Mouse (Mus musculus): Measurements from ENCODE around the gene Myom1. TPM values are rescaled to one million over a fixed set of nuclear protein-coding genes. Genes with fewer than 3 reads are reported as not detected.
A peak's percentile ranks its signal among the peaks of the same experiment; 100 is the strongest.
"Not testable (repeated sequence)": the region's sequence is repeated elsewhere in the genome, so short reads cannot be mapped to it uniquely, and the experiment has no call there.

The Myom1 gene
- 1 to 10 TPM; 4.6 to 5.5 TPM for total RNA-seq (2021)
- long read RNA-seq, experiment 1, partial matches to known transcripts: 2 of 3 reads
- long read RNA-seq, experiment 1, other reads (novel, unspliced or antisense): 1 of 3 reads
- long read RNA-seq, experiment 2, partial matches to known transcripts: 3 of 3 reads
- long read RNA-seq, experiment 2, other reads (novel, unspliced or antisense): 0 of 3 reads

DNA sequence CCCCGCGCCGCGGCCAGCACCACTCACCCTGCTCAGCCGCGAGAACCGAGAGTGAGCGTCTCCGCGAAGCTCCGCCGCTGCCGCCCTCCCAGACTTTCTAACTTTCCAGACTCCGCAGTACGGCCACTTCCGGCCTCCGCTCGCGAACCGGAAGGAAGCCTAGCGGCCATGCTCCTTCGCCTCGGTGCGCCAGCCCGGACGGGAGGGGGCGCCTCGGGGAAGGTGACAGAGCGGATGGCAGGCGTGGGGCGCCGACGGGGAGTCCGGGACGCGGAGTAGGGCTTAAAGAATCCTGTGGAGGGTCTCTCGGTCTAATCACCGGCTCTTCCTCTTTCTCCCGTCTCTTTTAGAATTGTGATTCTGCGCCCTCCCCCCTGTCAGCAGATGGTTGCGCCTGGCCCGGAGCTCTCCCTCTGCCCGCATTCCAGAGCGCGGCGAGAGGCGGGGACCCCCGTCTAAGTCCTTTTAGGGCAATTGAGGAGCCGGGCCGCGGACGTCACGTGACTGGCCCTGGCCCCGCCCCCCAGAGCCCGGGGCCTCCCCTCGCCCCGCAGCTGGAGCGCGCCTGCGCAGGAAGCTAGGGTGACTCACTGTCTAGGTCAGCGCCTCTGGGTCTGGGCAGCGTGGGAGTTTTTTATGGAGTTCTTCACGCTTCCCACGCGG, at the start of gene Myom1:
Myom1 (plus strand) TSS at position 553 of the 663 bp plus-strand sequence.
- DNase-seq (ENCODE audit: low spot score in 2 of 2): peak; percentile 96 to 97

DNA sequence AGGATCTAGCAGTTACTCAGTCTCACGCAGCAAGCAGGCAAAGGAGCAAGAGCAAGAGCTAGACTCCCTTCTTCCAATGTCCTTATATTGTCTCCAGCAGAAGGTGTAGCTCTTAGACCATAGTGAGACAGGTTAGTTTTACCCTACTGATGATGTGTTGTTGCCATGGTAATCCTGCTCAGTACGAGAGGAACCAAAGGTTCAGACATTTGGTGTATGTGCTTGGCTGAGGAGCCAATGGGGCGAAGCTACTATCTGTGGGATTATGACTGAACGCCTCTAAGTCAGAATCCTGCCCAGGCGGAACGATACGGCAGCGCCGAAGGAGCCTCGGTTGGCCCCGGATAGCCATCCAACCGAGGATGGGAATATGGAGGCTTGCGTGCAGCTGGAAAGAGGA, 38.9 kb upstream of the Myom1 start:
- intact Hi-C loops (cut with DNase I): loop anchor here (10.0 kb wide), 1 partner anchor 539 kb away; no protein-coding TSS in a partner anchor

More for the DNA sequence above, at the start of gene Myom1:
- intact Hi-C loops (cut with DNase I): loop anchor here (10.0 kb wide), 1 partner anchor 183 kb away; the partner anchor contains the start of gene Lpin2

DNA sequence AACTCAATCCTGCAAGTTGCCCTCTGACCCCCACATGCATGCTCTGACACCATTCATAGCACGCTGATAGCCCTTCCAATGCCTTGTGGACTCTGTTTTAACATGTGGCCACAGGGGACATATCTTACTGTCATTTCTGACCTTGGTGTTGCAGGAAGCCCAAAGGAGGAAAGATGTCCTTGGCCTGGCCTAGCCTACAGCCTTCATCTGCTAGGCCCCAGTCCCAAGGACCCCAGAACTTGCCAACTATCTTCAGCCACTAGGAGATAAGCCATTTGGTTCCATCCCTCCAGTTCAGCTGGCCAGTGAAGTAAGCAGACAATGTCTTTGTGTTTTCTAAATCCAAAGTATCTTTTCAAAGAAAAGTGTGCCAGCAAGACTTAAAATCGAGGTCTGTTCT, 37.2 kb upstream of the Myom1 start:
- intact Hi-C loops (cut with DNase I): loop anchor here (5.0 to 10.0 kb wide), 3 partner anchors 113 to 540 kb away; partner anchors contain the start of gene Tgif1
- DNase-seq (ENCODE audit: low spot score in 2 of 2): no peak

More for the DNA sequence above, 38.9 kb upstream of the Myom1 start:
- DNase-seq (ENCODE audit: low spot score in 2 of 2): peak; percentile 97 to 98

- no peak for DNase-seq (ENCODE audit: low spot score in 2 of 2)
- intact Hi-C loops (cut with DNase I): loop anchor here (5.0 to 10.0 kb wide), 3 partner anchors 114 to 541 kb away; partner anchors contain the start of gene Tgif1
These were observed 36.3 kb upstream of the Myom1 start for GRCm38 (mm10) chr17:70966126-70966525.

- no peak for DNase-seq (ENCODE audit: low spot score in 2 of 2)
- intact Hi-C loops (cut with DNase I): loop anchor here (5.0 to 10.0 kb wide), 3 partner anchors 115 to 542 kb away; partner anchors contain the start of gene Tgif1
These were observed 35.2 kb upstream of the Myom1 start for GRCm38 (mm10) chr17:70967191-70967590.

DNA sequence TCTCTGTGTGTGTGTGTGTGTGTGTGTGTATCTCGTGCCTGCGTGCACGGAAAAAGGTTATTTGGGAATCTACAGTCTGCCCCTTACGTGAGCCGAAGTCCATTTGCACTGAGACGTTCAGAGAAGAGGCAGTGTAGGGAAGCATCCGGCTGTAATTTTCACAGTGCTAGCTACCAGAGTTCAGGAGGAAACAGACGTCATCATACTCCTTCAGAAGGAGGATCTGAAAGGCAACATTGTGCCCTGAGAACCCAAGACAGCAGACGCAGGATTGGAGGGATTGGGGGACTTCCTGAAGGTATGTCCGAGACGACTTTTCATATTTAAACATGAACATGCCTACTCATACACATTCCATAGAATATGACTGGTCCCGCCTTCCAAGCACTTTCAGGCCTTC, 34.8 kb upstream of the Myom1 start:
- intact Hi-C loops (cut with DNase I): loop anchor here (5.0 to 10.0 kb wide), 3 partner anchors 115 to 543 kb away; partner anchors contain the start of gene Tgif1
- no peak for DNase-seq (ENCODE audit: low spot score in 2 of 2)

DNA sequence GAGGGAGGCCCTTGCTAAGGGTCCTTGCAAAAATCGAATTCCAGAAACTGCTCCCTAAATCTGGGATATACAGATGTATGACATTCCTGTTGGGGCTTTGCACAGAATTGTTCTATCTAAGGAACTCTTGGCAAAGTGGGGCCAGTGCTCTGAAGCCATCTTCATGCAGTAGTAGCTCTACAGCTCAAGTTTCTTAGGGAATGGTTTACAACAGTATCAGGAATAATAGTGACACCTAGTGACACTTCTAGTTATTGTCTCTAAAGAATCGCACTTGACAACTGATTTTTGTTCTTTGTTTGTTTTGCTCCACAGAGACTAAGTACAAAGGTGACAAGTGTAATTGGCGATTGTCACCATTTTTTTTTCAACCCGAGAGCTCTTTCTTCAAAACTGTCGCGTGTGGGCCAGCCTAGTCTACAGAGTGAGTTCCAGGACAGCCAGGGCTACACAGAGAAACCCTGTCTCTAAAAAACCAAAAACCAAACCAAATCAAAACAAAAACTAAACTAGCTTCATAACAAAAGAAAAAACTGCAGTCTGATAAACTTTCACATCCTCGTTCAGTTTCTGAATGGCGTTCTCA, 33.7 kb upstream of the Myom1 start:
- intact Hi-C loops (cut with DNase I): loop anchor here (5.0 to 10.0 kb wide), 3 partner anchors 116 to 544 kb away; partner anchors contain the start of gene Tgif1
- peak in 1 of 2 experiments; percentile 66 for DNase-seq (ENCODE audit: low spot score in 2 of 2)

DNA sequence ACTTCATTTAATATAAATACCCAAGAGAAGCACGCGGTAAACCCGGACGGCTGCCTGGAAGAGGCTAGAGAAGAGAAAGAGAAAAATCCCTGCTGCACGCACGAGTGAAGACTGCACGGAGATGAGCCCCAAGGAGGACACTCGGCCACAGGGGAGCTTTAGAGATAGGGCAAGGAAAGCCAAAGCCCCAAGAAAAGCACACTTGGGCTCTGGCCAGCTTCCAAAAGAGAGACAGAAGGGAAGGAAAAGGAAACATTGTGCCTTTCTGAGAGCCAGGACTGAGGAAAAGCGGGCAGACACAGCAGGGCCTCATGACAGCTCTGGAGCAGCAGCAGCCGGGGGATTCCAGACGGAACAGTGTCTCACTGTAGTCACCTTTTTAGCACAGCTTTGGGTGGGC, 31.2 kb upstream of the Myom1 start:
- intact Hi-C loops (cut with DNase I): no loop called here
- no peak for DNase-seq (ENCODE audit: low spot score in 2 of 2)

GRCm38 (mm10) chr17:70973398-70973797, 29.0 kb upstream of the Myom1 start:
- intact Hi-C loops (cut with DNase I): no loop called here

DNA sequence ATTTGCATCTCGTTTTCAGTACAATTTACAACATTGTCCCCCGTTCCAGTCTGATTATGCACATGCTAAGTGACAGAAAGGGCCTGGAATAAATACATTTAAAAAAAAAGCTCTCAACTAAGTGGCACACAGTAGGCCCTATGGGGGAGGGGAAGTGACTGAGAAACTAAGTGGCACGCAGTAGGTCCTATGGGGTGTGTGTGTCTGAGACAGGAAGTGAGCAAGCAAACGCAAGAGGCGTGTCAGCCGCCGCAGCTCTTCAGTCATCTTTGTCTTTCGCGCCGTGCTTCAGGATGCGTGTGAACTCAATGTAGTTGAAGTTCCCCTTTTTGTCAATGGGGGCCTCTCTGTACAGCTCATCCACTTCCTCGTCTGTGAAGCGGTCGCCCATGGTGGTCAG, 28.4 kb upstream of the Myom1 start:
- DNase-seq (ENCODE audit: low spot score in 2 of 2); intact Hi-C loops (cut with DNase I): not testable (repeated sequence)

More at GRCm38 (mm10) chr17:70973398-70973797, 29.0 kb upstream of the Myom1 start:
- DNase-seq (ENCODE audit: low spot score in 2 of 2): no peak

DNA sequence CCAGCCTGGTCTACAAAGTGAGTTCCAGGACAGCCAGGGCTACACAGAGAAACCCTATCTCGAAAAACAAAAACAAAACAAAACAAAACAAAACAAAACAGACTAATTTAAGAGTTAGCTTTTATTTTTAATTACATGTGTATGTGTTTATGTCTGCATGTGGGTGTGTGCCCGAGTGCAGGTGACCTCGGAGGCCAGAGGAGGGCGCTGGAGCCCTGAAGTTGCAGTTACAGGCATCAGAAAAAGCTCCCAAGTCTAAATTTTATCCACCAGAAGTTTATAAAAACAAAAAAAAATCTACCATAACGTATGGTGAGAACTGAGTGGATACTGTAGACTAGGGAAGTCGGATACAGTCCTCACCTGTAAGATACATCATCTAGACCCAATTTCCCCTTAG, 24.6 kb upstream of the Myom1 start:
- no peak for DNase-seq (ENCODE audit: low spot score in 2 of 2)
- intact Hi-C loops (cut with DNase I): no loop called here

- no peak for DNase-seq (ENCODE audit: low spot score in 2 of 2)
- intact Hi-C loops (cut with DNase I): no loop called here
These were observed 22.8 kb upstream of the Myom1 start for GRCm38 (mm10) chr17:70979345-70980223.

DNA sequence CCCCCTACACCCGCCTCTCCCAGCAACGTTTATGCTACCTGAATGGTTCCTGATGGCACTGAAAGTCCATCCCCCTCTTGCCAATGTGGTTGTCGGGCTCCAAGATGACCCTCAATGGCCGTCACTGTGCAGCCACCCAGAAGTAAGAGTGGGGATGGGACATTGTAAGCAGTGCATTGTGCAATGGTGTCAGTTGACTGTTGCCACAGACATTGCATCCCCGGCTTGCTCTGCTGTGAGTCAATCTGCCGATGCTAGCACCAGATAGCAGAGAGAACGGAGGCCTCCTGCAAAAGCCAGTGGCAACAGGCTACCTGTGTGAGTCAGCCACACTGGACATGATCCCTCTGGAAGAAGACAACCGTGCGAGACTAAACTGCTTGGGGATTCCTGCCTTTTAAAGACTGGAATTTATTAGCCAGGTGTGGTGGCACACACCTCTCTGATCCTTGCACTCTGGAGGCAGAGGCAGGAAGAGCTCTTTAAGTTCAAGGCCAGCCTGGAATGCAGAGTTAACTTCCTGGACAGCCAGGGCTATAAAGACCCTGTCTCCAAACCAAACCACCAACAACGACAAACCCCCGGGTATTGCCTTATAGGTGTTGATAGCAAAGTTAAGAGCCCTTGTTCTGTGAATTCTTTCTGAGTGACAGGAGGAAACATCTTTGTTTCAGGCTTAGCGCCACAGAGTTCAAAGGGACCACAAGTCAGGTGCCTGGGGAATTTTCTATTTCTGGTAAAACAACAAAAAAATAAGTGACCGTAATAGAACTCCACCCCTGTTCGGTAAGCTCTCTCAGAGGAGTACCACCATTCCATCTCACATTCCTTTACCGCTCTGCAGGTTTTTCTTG, 16.7 kb upstream of the Myom1 start:
- no peak for DNase-seq (ENCODE audit: low spot score in 2 of 2)
- intact Hi-C loops (cut with DNase I): no loop called here

- no peak for DNase-seq (ENCODE audit: low spot score in 2 of 2)
- intact Hi-C loops (cut with DNase I): no loop called here
These were observed 16.1 kb upstream of the Myom1 start for GRCm38 (mm10) chr17:70986355-70986740.

- intact Hi-C loops (cut with DNase I): no loop called here
- DNase-seq (ENCODE audit: low spot score in 2 of 2): no peak
These were observed 15.4 kb upstream of the Myom1 start for GRCm38 (mm10) chr17:70986831-70987660.

GRCm38 (mm10) chr17:70988337-70988767, 14.1 kb upstream of the Myom1 start:
- intact Hi-C loops (cut with DNase I): no loop called here
- no peak for DNase-seq (ENCODE audit: low spot score in 2 of 2)

DNA sequence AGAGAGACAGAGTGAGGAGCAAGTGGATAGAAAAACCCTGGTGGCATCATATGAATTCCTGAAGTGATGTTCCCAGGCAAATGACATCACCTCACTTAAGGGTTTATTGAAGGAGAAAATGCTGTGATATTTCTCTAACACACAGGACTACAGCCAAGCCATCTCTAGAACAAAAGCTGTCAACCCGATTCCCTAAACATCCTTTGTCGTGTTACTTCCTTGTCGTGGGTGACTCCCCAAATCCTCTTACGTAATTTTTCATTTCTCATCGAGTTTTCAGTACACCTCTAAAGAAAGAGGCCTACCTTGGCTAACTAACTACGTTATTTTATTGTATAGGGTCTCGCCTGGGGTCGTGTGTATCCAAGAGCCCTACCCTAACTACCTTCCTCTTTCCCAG, 13.0 kb upstream of the Myom1 start:
- intact Hi-C loops (cut with DNase I): no loop called here
- no peak for DNase-seq (ENCODE audit: low spot score in 2 of 2)

DNA sequence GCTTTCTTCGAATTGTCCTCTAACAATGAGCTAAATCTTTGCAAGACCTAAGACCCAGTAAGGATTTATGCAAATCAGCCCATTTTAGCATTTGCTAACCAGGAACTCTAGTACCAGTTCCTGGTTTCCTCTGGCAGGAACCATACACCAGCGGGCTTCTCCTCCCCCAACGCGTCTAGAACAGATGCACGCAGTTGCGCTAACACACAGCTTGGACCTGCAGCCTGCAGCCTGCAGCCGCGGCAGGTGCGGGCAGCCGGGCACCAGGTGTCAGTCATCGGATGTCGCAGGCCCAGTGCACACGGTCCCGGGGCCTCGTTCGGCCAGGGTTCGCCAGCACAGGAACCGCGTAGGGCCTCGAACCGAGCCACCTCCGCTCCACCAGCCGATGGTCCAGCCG, 12.4 kb upstream of the Myom1 start:
- intact Hi-C loops (cut with DNase I): no loop called here
- DNase-seq (ENCODE audit: low spot score in 2 of 2): peak; percentile 44 to 53
